Mouse (Mus musculus): ENCODE data around the gene Dlk1. TPM values are rescaled to one million over a fixed set of nuclear protein-coding genes. Genes with fewer than 3 reads are reported as not detected.
"Not testable (repeated sequence)": the region's sequence is repeated elsewhere in the genome, so short reads cannot be mapped to it uniquely, and the experiment has no call there.

The Dlk1 gene
- polyA plus RNA-seq, 1 experiment, result 1.5 TPM

DNA sequence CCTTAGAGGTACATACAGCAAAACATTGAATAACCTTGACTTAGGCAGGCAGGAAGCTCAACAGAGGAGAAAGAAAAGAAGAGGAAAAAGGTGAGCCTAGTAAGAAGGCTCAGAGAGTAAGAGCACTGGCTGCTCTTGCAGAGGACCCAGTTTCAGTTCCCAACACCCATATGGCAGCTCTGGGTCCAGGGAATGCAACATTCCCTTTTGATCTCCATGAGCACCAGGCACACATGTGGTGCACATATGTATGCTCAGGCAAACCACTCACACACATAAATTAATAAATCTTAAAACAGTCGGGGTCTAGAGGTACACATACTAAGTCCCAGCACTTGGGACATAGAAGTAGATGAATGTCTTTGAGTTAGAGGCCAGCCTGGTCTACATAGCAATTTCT is 33.9 kb downstream of the Dlk1 start:
- not testable (repeated sequence) for H3K27ac ChIP-seq (replicated peaks; ENCODE audit: low read depth, low read length); H3K4me1 ChIP-seq (ENCODE audit: control insufficient read depth, insufficient read depth, insufficient read length, low read length); H3K4me3 ChIP-seq (ENCODE audit: insufficient read depth, low read depth, low read length)

DNA sequence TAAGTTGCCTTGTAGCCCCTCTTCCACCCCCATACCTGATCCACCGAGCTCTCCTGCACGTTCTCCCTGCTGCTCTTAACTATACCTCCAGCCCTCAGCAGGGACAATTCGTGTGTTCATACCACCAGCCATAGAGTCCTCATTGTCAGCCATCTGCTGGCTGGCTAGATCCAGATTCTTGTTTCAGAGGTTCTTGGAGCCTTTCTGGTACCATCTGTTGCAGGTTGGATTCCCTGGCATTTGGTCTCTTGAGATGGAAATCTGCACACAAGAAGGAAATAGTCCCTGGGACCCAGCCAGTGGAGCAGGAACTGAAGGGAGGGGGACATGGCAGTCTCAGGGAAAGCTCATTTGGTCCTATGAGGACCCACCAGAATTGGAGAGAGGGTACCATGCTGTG is 39.1 kb downstream of the Dlk1 start:
- Histone ChIP-seq H3K4me1 (ENCODE audit: control insufficient read depth, insufficient read depth, insufficient read length, low read length) (no peaks in the 10 kb centered on the region), H3K4me3 (ENCODE audit: insufficient read depth, low read depth, low read length) (no peak overlapping the region), H3K27ac (replicated peaks; ENCODE audit: low read depth, low read length) (no peak overlapping the region)

DNA sequence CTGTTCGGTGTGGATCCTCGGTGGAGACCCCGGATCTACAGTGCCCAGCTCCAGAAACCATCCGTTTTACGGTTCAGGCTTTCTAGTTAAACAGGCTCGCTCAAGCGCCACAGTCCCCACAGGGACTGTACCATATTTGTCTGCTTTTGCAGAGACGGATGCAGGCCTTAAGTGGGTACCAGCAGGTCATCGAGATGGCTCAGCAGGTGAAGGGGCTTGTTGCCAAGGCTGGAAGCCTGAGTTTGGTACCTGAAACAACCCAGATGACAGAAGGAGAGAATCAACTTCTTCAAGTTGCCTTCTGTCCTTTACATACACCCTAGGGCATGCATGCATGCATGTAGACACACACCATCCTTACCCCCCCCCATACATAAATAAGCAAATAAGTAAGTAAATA is 40.8 kb downstream of the Dlk1 start:
- no peak overlapping the region for H3K27ac ChIP-seq (replicated peaks; ENCODE audit: low read depth, low read length)
- no peak overlapping the region for H3K4me3 ChIP-seq (ENCODE audit: insufficient read depth, low read depth, low read length)
- no peaks in the 10 kb centered on the region for H3K4me1 ChIP-seq (ENCODE audit: control insufficient read depth, insufficient read depth, insufficient read length, low read length)

DNA sequence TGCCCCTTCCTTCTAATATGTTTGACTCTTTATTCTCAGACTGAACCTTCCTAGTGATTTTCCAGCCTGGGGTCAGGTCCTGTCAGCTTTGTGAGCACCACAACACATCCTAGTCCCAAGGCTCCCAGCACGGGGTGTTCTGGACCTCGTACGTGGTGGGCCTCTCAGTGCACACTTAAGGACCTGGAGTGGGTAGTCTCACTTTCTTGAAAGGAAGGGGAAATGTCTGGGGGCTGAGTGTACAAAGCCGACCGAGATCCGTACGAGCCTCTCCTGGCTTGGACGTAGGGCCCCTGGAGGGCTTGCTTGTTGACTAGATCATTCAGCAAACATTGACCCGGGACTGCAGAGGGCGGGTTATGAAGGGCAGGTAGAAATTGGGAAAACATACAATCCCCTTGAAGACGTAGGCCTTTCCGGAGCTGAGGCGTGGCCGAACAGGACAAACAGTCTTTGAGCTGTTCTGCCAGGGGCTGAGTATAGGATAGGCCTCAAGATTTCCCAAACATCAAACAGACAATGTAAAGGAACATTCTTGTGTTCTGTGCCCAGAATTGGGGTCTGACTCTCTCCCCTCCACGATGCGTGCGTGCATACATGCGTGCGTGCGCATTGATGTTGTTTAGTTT is 42.5 kb downstream of the Dlk1 start:
- Histone ChIP-seq H3K4me1 (ENCODE audit: control insufficient read depth, insufficient read depth, insufficient read length, low read length) (no peaks in the 10 kb centered on the region), H3K4me3 (ENCODE audit: insufficient read depth, low read depth, low read length) (no peak overlapping the region), H3K27ac (replicated peaks; ENCODE audit: low read depth, low read length) (no peak overlapping the region)

DNA sequence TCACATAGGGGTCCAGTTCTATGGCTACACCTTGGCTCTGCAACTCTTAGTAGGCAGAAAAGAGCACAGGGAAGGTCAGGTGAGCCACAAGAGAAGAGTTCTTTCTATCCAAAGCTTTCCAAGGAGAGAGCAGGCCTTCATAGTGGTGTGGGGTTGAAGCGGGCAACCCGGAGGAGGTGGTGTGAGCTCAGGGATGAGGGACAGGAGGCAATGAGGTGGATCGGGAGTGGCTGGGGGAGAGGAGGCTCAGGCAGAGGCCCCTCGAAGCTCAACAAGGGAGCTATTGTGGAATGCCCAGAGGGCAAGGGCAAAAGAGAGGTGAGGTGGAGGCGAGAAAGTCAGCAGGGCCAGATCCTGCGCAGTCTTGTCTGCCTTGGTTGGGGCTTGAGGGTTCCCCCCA is 43.8 kb downstream of the Dlk1 start:
- H3K4me3 ChIP-seq (ENCODE audit: insufficient read depth, low read depth, low read length), result no peak overlapping the region
- H3K27ac ChIP-seq (replicated peaks; ENCODE audit: low read depth, low read length), result no peak overlapping the region
- no peaks in the 10 kb centered on the region for H3K4me1 ChIP-seq (ENCODE audit: control insufficient read depth, insufficient read depth, insufficient read length, low read length)

DNA sequence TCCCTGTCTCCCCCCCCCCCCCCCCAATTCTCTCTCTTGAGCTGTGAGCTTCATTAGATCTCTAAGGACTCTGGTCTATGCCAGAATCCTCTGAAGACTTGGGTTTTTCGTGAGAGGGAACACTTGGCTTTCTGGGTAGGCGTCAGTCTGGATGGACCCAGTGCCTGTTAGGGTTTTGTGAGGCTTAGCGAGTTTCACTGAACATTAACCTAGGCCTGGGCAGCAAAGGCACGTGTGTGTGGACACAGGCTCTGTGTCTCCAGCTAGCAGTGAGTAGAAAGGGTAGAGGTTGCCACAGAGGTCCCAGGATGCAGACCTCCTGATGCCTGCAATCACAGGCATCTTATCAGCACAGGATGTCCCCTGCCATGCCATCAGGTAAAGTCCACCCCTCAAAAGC is 48.4 kb downstream of the Dlk1 start:
- no peaks in the 10 kb centered on the region for H3K4me1 ChIP-seq (ENCODE audit: control insufficient read depth, insufficient read depth, insufficient read length, low read length)
- no peak overlapping the region for H3K27ac ChIP-seq (replicated peaks; ENCODE audit: low read depth, low read length)
- no peak overlapping the region for H3K4me3 ChIP-seq (ENCODE audit: insufficient read depth, low read depth, low read length)

DNA sequence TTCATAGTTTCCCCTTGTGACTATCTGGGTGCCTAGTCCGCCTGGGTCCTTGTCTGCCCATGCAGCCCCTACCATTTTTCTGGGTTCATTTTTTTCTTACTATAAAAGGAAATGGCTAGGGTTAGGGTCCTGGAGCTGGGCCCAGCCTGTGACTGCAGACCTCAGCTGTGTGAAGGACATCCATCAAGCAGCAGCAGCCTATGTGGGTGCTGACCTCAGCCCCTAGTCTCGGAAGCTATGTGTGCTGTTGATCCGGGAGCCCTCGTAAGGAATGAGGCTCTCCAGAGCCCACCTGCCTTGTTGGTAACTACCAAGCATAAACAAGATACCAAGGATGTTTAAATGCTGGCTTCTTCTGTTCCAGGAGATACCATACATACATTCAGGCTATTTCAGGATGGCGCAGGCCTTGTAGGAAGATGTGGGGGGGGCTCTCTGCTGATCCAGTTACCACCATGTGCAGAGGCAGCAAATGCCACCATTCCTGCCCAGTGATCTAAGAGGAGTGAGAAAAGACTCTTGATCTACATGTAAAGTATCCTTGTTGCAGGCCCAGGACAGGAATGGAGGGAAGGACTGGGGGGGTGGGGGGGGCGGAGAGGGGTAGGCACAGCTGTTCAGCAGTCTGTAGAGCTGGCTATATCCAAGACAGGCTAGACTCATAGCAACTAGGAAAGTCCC is 49.9 kb downstream of the Dlk1 start:
- no peak overlapping the region for H3K27ac ChIP-seq (replicated peaks; ENCODE audit: low read depth, low read length)
- H3K4me3 ChIP-seq (ENCODE audit: insufficient read depth, low read depth, low read length), result no peak overlapping the region
- no peaks in the 10 kb centered on the region for H3K4me1 ChIP-seq (ENCODE audit: control insufficient read depth, insufficient read depth, insufficient read length, low read length)

DNA sequence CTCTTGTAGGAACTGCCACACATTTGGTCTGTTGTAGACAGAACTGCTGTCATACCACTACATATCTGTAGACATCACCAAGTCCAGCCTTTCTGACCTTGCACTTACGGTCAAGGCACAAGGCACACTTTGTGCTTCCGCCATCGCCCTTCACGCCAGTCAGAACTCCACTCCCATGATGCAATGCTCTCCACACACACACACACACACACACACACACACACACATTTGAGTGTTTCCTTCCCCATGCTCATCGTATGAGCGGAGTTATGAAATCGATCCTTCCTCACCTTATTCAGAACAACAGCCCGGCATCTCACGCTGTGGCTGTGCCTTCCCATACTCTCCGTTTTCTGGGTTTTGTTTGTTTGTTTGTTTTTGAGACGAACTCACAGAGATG is 55.1 kb downstream of the Dlk1 start:
- H3K4me1 ChIP-seq (ENCODE audit: control insufficient read depth, insufficient read depth, insufficient read length, low read length), result no peaks in the 10 kb centered on the region
- H3K4me3 ChIP-seq (ENCODE audit: insufficient read depth, low read depth, low read length), result no peak overlapping the region
- no peak overlapping the region for H3K27ac ChIP-seq (replicated peaks; ENCODE audit: low read depth, low read length)

DNA sequence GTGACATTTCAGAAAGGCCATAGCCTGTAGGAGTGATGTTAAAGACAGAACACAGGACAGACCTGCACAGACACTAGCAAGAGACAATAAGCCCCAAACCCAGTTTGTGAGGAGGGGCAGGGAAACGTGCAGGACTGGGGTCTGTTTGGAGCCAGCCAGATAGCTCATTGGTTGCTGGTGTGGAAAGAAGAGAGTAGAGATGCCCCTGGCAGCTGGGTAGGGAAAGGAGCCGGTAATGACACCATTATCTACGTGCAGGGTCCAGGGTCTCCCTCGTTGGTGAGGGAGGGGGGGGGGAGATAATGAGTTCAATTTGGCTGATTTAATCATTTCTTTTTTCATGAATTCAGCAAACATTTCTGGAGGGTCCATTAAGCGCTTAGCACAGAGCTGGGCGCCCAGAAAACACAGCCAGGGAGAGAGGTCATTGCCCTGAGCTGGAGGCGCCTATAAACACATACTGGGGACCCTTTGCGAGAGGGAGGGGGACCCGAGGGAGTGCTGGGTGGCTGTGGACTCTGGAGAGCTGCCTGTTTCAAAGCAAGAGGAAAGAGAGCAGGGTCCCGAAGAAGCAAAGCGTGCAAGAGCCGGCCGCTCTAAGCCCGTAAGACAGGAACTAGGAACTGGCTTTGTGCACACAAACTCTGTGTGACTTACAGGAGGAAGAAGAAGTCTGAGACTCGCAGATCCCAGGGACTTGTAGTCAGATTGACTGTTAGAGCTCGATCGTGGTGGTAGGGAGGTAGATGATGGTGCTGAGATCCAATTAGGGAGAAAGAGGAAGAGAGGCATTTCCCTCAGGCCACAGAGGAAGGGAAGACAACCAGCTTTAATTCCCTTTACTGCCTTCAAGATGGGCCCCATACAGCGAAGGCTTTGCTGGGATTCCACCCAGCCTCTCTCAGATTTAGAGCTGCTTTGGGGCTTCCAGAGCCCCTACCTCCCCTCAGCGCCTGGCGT is 56.2 kb downstream of the Dlk1 start:
- H3K4me1 ChIP-seq (ENCODE audit: control insufficient read depth, insufficient read depth, insufficient read length, low read length), result no peaks in the 10 kb centered on the region
- H3K27ac ChIP-seq (replicated peaks; ENCODE audit: low read depth, low read length), result no peak overlapping the region
- no peak overlapping the region for H3K4me3 ChIP-seq (ENCODE audit: insufficient read depth, low read depth, low read length)

DNA sequence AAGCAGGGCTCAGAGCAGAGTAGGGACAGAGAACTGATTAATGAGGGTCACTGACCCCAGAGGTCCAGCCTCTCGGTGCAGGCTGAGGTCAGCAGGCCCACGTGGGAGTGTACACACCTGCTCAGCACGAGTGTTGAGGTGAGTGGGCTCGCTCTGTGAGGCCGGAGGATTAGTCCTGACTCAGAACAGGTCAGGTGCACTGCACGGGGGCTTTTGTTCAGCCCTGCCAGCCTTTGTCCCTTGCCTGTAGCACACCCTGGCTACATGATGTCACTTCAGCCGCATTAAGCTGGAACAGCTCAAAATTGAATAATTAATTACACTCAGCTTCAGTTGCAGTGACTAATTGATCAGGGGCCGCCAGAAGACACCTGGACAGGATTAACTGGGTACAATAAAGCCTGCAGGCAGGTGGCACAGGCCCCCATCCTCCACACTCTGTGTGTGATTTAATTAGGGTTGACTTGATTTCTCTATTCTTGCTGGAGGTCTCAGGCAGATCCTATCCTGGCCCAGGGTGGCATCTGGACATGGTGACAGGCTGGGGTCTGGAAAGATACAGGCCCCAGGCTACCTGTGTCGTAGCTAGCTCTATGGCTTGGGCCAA is 57.0 kb downstream of the Dlk1 start:
- no peak overlapping the region for H3K27ac ChIP-seq (replicated peaks; ENCODE audit: low read depth, low read length)
- H3K4me1 ChIP-seq (ENCODE audit: control insufficient read depth, insufficient read depth, insufficient read length, low read length), result no peaks in the 10 kb centered on the region

DNA sequence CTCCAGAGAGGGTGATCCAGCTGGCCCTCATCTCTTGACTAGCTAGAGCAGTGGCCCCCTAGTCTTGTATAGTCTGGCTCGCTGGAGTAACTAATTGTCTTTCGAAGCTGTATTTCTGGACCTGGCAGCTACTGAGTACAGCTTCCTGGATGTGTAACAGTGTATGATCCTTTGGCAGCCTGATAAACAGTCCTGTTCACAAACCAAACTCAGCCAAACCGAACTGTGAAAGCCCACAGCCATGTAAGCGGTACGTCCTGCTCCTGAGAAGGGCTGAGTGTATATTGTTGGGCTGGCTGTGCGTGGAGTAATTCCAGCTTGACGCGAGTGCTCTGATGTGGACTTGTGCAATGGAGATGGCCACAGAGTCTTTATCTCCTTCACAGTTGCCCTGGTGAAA is 57.6 kb downstream of the Dlk1 start:
- H3K27ac ChIP-seq (replicated peaks; ENCODE audit: low read depth, low read length), result no peak overlapping the region
- no peak overlapping the region for H3K4me3 ChIP-seq (ENCODE audit: insufficient read depth, low read depth, low read length)
- H3K4me1 ChIP-seq (ENCODE audit: control insufficient read depth, insufficient read depth, insufficient read length, low read length), result no peaks in the 10 kb centered on the region

More for the DNA sequence above, 57.0 kb downstream of the Dlk1 start:
- no peak overlapping the region for H3K4me3 ChIP-seq (ENCODE audit: insufficient read depth, low read depth, low read length)

DNA sequence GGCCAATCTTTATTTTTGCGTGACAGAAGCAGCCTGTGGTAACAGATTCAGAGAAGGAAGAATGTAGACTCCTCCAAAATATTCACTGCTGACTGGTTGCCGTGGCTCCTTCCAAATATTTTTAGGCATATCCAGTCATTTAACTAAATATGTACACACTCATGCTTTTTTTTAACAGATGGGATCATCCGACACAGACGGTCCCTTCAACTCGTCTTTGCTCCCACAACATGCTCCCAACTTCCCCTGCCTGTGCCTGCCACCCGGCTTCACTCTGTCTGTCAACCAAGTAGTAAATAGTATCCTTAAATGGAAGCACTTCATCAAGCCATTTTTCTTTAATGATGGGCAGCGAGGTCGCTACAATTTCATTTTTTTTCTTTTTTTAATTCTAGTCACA is 58.8 kb downstream of the Dlk1 start:
- Histone ChIP-seq H3K4me3 (ENCODE audit: insufficient read depth, low read depth, low read length) (no peak overlapping the region), H3K4me1 (ENCODE audit: control insufficient read depth, insufficient read depth, insufficient read length, low read length) (no peaks in the 10 kb centered on the region), H3K27ac (replicated peaks; ENCODE audit: low read depth, low read length) (no peak overlapping the region)

DNA sequence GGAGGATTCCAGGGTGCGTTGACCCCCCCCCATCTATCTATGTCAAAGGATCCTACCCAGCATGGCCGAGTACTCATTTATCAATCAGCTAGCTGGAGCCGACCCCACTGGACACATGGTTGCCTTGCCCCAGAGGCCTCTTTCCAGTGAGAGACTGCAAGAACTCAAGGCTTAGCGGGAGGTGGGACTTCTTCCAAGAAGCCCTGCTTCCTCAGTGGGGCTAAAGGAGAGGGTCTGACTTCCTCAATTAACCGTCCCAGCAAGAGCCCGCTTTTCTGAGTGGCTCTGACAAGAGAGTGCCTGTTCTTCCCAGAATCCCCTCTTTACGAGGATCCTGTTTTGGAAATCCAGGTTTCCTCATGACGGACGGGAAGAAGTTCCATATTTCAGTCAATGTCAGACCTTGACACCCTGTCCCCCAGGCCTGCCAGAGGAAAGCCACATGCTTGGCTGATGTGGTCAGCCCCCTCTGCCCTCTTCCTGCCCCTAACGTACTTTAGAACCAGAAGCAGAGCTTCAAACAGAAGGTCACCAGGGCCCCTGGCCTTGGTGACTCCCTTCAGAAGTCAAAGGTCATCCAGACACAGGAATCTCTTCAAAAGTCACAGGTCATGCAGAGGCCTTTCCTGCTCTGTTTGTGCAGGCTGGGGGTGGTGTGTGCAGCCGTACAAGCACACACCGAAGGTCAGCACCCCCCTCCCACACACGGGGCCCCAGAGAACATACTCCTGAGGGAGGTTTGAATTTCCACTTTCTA is 59.7 kb downstream of the Dlk1 start:
- no peaks in the 10 kb centered on the region for H3K4me1 ChIP-seq (ENCODE audit: control insufficient read depth, insufficient read depth, insufficient read length, low read length)
- no peak overlapping the region for H3K4me3 ChIP-seq (ENCODE audit: insufficient read depth, low read depth, low read length)
- no peak overlapping the region for H3K27ac ChIP-seq (replicated peaks; ENCODE audit: low read depth, low read length)

Data from brown adipose tissue, adult 24 weeks (tissue).